Mouse (Mus musculus) spleen, adult 2 months (tissue): ENCODE measurements around the gene Btbd35f6.
"Not testable (repeated sequence)": the region's sequence is repeated elsewhere in the genome, so short reads cannot be mapped to it uniquely, and the experiment has no call there.

Experiments used
- CTCF ChIP-seq: fragments of 200-500 bp; IDR thresholded peaks from 2 replicates; pipeline ENCODE4 v1.5.1; 2011; ENCODE audit warnings: mild to moderate bottlenecking, inconsistent platforms; ENCODE audit not compliant: insufficient read depth, insufficient read length, insufficient replicate concordance; ENCODE audit errors: extremely low read depth
- POLR2A ChIP-seq: fragments of 200-500 bp; IDR thresholded peaks from 2 replicates; pipeline ENCODE4 v1.6.1; 2011; ENCODE audit warnings: low read depth, low read length, inconsistent platforms

GRCm38 (mm10) chrX:33956440-33956839 is at the start of gene Btbd35f6:
- not testable (repeated sequence) for TF ChIP-seq POLR2A, CTCF
